Mouse (Mus musculus) gastrocnemius, postnatal 36 days (tissue): ENCODE data around the gene Chd4. TPM values are rescaled to one million over a fixed set of nuclear protein-coding genes. Genes with fewer than 3 reads are reported as not detected.
A peak's percentile ranks its signal among the peaks of the same experiment; 100 is the strongest.
"Not testable (repeated sequence)": the region's sequence is repeated elsewhere in the genome, so short reads cannot be mapped to it uniquely, and the experiment has no call there.

ENCODE experiments used
- DNase-seq, 2 experiments: peaks; one replicate each; pipeline ENCODE4 v3.0.0; 2022
- intact Hi-C: fragments of 180-260 bp; cut with DNase I; formaldehyde crosslinking; loops from one replicate; pipeline ENCODE4 v1.15.1; 2025
- long read RNA-seq, 2 experiments: library from polyadenylated mRNA; stranded (forward); transcript quantifications; one replicate each; pipeline ENCODE4 v2.0.0; 2021
- total RNA-seq, 2 experiments: library from RNA; stranded (reverse); gene quantifications; 2 replicates each; pipeline ENCODE4 v1.2.3; 2021

Chd4 gene
- 10 to 100 TPM; 67.6 to 72.2 TPM for total RNA-seq
- long read RNA-seq, experiment 1, partial matches to known transcripts: 8 of 9 reads
- long read RNA-seq, experiment 1, other reads (novel, unspliced or antisense): 1 of 9 reads
- long read RNA-seq, experiment 2, full-length matches to known transcripts: 2 of 10 reads
- long read RNA-seq, experiment 2, partial matches to known transcripts: 7 of 10 reads
- long read RNA-seq, experiment 2, other reads (novel, unspliced or antisense): 1 of 10 reads

- intact Hi-C loops: no loop called here
- DNase-seq: peak; percentile 88 to 94
Observed at GRCm38 (mm10) chr6:125095391-125096278, at the start of gene Chd4. Gene Chd4, plus strand, starts transcription at chr6:125095981.

DNA sequence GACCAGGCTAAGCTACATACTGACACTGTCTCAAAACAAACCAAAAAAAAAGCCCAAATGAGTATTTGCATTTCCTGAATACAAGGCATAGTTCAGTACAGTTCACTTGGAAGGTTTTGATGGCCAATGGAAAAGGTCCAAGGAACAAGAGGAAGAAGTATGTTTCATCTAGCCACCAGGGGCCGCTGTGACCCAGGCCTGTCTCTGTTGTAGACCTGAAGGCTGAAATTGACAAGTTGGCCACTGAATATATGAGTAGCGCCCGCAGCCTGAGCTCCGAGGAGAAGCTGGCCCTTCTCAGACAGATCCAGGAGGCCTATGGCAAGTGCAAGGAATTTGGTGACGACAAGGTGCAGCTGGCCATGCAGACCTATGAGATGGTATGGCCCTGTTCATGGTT lies 49.1 kb upstream of the Chd4 start:
- peak; percentile 75 to 77 for DNase-seq
- intact Hi-C loops: loop anchor here (1.0 to 5.0 kb wide), 2 partner anchors 38 to 226 kb away; no protein-coding TSS in a partner anchor

DNA sequence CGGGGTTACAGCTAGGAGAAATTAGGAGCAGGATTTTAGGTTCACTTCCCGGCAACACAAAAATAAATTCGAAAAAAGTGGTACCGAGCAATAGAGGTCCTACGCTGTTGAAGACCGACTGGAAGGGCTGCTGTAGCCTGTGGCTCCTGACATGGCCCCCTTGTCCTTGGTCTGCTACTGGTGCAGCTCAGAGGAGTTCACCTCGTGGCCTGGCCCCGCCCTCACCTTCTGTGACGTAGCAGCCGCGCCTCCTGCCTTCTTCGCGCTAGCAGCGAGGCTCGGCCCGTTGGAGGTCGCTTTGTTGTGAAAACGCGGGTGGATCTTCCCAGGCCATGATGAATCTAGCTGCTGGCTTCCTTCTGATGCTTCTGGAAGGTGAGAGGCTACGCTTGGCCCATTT lies 46.1 kb upstream of the Chd4 start, which contains the start of gene Acrbp:
Gene Acrbp (plus strand): TSS at position 12 of the 400 bp plus-strand sequence.
- intact Hi-C loops: loop anchor here (5.0 kb wide), 1 partner anchor 223 kb away; no protein-coding TSS in a partner anchor
- no peak for DNase-seq

DNA sequence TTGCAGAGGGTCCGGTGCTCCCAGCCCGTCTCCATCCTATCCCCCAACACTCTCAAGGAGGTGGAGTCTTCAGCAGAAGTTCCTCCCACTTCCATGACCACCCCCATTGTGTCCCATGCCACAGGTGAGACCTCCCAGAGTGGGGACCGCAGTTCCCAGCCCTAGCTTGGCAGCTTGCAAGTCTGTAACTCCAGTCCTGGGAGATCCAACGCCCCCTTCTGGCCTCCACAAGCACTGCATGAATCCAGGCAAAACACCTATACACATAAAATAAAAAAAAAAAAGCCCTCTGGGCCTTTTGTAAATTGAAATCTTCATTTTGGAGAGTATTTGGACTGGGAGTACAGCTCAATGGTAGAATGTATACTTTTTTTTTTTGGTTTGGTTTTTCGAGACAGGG lies 44.5 kb upstream of the Chd4 start:
- intact Hi-C loops: no loop called here
- DNase-seq: no peak

DNA sequence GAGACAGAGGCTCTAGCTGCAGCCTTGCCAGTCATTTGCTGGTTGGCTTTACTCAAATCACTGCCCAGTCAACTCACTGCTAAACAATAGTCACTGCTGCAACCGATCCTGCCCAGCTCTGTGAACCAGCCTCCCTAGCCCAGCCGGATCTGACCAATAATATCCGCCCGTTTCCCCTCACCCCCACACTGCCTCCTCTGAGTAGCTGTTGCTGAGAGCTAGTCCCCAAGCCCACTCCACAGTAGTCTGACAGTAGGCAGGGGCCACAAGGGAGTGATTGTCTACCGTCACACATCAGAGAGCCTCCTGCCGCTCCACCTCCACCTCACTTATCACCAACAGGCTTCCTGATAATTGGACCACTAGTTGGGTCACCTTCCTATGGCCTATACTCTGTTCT lies 34.3 kb upstream of the Chd4 start:
- intact Hi-C loops: no loop called here
- DNase-seq: no peak

- DNase-seq: no peak
- intact Hi-C loops: no loop called here
Observed at GRCm38 (mm10) chr6:125062511-125062910, 33.3 kb upstream of the Chd4 start.

- DNase-seq: no peak
- intact Hi-C loops: no loop called here
Observed at GRCm38 (mm10) chr6:125063906-125064305, 31.9 kb upstream of the Chd4 start.

DNA sequence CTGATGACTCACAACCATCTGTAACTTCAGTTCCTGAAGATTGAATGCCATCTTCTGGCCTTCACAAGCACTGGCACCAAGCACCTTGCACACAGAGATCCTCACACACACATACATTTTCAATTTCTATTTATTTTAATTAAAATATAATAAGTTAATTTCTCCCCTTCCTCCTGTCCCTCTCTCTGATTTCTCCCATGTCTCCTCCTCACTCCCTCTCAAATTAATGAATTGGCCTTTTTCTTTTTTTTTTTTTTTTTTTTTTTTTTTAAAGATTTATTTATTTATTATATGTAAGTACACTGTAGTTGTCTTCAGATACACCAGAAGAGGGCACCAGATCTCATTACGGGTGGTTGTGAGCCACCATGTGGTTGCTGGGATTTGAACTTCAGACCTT lies 30.6 kb upstream of the Chd4 start:
- intact Hi-C loops, DNase-seq: not testable (repeated sequence)

DNA sequence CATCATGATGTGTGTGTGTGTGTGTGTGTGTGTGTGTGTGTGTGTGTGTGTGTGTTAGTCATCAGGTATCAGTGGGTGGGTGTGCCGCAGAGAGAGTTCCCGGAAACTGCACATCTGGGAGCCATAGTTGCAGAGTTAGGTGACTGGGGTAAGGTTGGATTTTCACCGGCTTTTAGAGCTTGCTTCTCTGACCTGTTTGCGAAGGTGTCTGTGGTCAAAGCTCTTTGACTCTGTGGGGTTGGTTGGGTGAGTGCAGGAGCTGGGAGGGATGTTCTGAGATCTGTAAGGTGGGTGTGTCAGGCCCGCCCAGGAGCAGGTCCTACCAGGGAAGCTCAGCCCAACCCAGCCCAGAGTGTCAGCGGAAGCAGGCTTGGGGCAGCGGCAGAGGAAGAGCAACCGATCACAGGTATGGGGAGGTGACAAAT lies 28.2 kb upstream of the Chd4 start, which contains the start of gene Lpar5:
Gene Lpar5 (plus strand): TSS at position 350 of the 425 bp plus-strand sequence.
- DNase-seq: no peak
- intact Hi-C loops: no loop called here

DNA sequence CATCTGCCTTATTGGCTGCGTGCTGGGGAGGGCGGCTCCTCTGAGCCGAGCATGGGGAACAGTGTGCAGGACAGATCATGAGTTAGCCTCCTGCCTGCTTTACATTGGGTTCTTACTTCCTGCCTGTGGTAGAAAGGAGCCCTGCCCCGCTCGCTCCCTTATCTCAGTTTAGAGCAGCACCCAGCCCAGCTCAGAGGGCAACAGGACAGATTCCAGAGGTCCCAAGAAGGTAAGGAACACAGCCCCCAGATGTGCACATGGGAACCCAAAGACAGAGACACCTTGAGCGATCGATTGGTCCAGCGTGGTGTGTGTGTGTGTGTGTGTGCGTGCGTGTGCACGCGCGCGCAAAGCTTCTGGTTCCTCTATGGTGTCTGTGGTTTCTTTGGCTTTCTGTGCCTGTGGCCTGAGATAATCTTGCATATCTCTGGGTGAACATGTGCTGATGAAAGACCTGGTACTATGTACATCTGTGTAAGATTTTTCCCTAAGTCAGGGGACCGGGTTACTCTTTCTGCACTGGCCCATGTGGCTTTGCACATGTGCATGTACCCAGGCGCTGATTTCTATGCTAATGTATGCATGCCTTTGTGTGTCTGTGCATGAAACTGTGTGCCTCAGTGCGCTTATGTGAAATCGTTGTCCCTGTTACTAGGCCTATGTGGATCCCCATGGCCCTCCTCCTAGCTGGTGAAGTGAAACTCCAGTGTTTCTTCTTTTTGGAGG lies 24.4 kb upstream of the Chd4 start:
- no peak for DNase-seq
- intact Hi-C loops: no loop called here

DNA sequence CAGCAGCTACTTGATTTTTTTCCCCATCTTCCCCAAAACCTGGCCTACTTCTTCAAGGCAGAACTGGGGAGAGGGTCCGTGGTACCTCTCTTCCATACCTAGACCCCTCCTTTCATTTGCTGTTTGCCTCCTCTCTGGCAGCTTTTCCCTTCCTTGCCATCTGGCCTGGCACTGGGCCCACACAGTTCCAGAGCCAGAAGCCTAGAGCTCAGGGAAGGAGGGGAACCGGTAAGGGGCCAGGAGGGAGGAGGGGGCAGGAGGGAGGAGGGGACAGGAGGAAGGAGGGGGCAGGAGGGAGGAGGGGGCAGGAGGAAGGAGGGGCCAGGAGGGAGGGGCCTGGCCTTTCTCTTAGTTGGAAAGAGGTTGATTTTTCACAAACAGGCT lies 23.9 kb upstream of the Chd4 start:
- intact Hi-C loops: no loop called here

GRCm38 (mm10) chr6:125073825-125074224 lies 22.0 kb upstream of the Chd4 start:
- intact Hi-C loops: no loop called here
- DNase-seq: no peak

More for the DNA sequence above, 23.9 kb upstream of the Chd4 start:
- DNase-seq: no peak

DNA sequence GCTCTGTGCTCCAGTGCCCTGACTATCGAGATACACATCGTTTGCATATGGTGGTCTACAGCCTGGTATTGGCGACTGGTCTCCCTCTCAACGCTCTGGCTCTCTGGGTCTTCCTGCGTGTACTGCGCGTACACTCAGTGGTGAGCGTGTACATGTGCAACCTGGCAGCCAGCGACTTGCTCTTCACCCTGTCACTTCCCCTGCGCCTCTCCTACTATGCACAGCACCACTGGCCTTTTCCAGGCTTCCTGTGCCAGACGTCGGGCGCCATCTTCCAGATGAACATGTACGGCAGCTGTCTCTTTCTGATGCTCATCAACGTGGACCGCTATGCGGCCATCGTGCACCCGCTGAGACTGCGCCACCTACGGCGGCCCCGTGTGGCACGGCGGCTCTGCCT lies 14.4 kb upstream of the Chd4 start:
- intact Hi-C loops: loop anchor here (5.0 kb wide), 1 partner anchor 179 kb away; no protein-coding TSS in a partner anchor
- DNase-seq: no peak

GRCm38 (mm10) chr6:125081797-125082560 lies 13.8 kb upstream of the Chd4 start:
- peak; percentile 84 to 87 for DNase-seq
- intact Hi-C loops: loop anchor here (5.0 kb wide), 1 partner anchor 180 kb away; no protein-coding TSS in a partner anchor

- no peak for DNase-seq
- intact Hi-C loops: loop anchor here (5.0 kb wide), 1 partner anchor 181 kb away; no protein-coding TSS in a partner anchor
Observed at GRCm38 (mm10) chr6:125082801-125083386, 12.9 kb upstream of the Chd4 start.

DNA sequence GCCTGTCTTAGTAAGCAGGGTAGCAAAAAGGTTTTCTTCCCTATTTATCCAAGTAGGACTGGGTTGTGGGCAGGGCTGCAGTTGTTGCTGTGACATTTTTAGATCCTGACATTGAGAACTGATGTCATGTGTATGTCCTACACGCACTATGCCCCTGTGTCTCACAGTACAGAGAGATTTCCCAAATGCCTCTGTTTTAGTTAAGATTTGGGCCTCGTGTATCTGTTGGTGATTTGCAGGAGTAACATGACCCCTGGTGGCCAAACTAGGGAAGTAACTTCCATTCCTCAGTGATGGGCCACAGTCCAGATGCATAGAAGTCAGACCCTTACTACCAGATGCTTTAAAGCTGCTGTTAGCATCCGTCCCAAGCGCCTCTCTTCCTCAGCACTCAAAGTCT lies 11.4 kb upstream of the Chd4 start:
- DNase-seq: peak in 1 of 2 experiments; percentile 50
- intact Hi-C loops: loop anchor here (1.0 to 5.0 kb wide), 2 partner anchors 38 to 182 kb away; no protein-coding TSS in a partner anchor

- DNase-seq: no peak
- intact Hi-C loops: no loop called here
Observed at GRCm38 (mm10) chr6:125087937-125088336, 7.8 kb upstream of the Chd4 start.

DNA sequence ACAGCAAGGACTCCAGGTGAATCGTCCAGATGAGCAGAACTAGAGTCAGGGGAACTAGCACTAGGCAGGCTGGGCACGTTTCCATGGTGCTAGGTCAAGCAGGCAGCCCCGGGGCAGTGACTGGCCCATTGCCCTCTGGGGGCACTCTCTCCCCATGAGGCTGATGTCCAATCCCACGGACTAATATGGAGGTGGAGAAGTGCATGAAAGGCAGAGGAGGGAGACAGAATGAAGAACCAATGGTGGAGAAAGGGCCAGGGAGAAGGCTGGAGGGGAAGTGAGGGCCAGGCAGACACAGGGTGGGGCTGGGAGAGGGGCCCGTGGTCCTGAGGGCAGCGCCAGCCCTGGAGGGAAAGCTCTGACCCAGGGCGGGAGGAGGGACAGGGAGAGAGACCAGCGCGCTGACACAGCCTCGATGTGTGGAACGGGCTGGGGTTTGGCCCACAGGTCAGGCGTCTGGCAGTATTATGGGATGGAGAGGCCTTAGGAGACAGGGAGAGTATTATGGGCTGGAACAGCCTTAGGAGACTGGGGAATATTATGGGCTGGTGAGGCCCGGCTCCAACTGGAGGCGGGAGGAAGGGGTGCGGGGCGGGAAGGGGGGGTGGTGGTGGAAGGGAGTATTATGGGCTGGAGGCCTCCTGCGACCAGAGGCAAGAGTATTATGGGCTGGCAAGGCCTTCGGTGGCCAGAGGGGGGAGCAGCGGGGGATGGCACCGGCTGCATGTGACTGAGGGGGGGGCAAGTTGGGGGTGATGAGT lies 7.0 kb upstream of the Chd4 start:
- intact Hi-C loops: no loop called here
- DNase-seq: peak; percentile 72
